Mouse (Mus musculus) myocyte (in vitro differentiated cells): Measurements from ENCODE around the gene Ccs. TPM values are rescaled to one million over a fixed set of nuclear protein-coding genes. Genes with fewer than 3 reads are reported as not detected.

ENCODE experiments used
- H3K27me3 ChIP-seq: one replicate; pipeline ENCODE4 v1.6.1; 2011; ENCODE audit not compliant: control insufficient read depth, insufficient read depth, insufficient read length
- H3K36me3 ChIP-seq: one replicate; pipeline ENCODE4 v1.6.1; 2011; ENCODE audit not compliant: control insufficient read depth, insufficient read depth
- H3K4me2 ChIP-seq: one replicate; pipeline ENCODE4 v1.6.1; 2011; ENCODE audit warnings: low read depth, control low read depth
- H3K4me3 ChIP-seq: one replicate; pipeline ENCODE4 v1.5.1; 2011; ENCODE audit warnings: mild to moderate bottlenecking, control low read depth, moderate library complexity
- H3K79me2 ChIP-seq: one replicate; pipeline ENCODE4 v1.6.1; 2011; ENCODE audit not compliant: control insufficient read depth, insufficient read depth
- H3ac ChIP-seq: one replicate; pipeline ENCODE4 v1.6.1; 2011; ENCODE audit not compliant: control insufficient read depth, insufficient read length
- CEBPB ChIP-seq: IDR thresholded peaks from 2 replicates; pipeline ENCODE4 v1.6.1; 2011; ENCODE audit warnings: mild to moderate bottlenecking, moderate library complexity; ENCODE audit not compliant: poor library complexity, insufficient read depth, severe bottlenecking
- E2F4 ChIP-seq: IDR thresholded peaks from one replicate; pipeline ENCODE4 v1.6.1; 2011; ENCODE audit warnings: mild to moderate bottlenecking, control low read depth, moderate library complexity; ENCODE audit not compliant: insufficient read depth
- MAX ChIP-seq: IDR thresholded peaks from one replicate; pipeline ENCODE4 v1.6.1; 2011; ENCODE audit warnings: low read depth, mild to moderate bottlenecking, control low read depth
- MYOD1 ChIP-seq, 3 experiments: IDR thresholded peaks; one replicate each; pipeline ENCODE4 v1.6.1; 2011; ENCODE audit warnings: control low read depth in 2 of 3, low read depth in 2 of 3, mild to moderate bottlenecking in 2 of 3, moderate library complexity in 1 of 3; ENCODE audit not compliant: insufficient read length in 2 of 3, control insufficient read depth in 1 of 3
- MYOG ChIP-seq, 3 experiments: IDR thresholded peaks; one replicate each; pipeline ENCODE4 v1.6.1; 2011; ENCODE audit warnings: control low read depth in 2 of 3, low read depth in 2 of 3, mild to moderate bottlenecking in 2 of 3; ENCODE audit not compliant: insufficient read length in 2 of 3, control insufficient read depth in 1 of 3, insufficient read depth in 1 of 3
- POLR2A ChIP-seq: IDR thresholded peaks from one replicate; pipeline ENCODE4 v1.6.1; 2011; ENCODE audit warnings: low read depth, mild to moderate bottlenecking, control low read depth, moderate library complexity; ENCODE audit not compliant: insufficient read length
- POLR2AphosphoS2 ChIP-seq: IDR thresholded peaks from one replicate; pipeline ENCODE4 v1.6.1; 2011; ENCODE audit warnings: low read depth, control low read depth; ENCODE audit not compliant: insufficient read length
- REST ChIP-seq: IDR thresholded peaks from one replicate; pipeline ENCODE4 v1.6.1; 2011; ENCODE audit warnings: mild to moderate bottlenecking, control low read depth, moderate library complexity; ENCODE audit not compliant: insufficient read depth, insufficient read length
- SRF ChIP-seq: IDR thresholded peaks from one replicate; pipeline ENCODE4 v1.6.1; 2011; ENCODE audit warnings: low read depth; ENCODE audit not compliant: control insufficient read depth, insufficient read length
- TCF12 ChIP-seq: IDR thresholded peaks from one replicate; pipeline ENCODE4 v1.6.1; 2011; ENCODE audit warnings: mild to moderate bottlenecking, control low read depth; ENCODE audit not compliant: poor library complexity, insufficient read depth, severe bottlenecking
- TCF3 ChIP-seq: IDR thresholded peaks from one replicate; pipeline ENCODE4 v1.6.1; 2011; ENCODE audit warnings: low read depth, control low read depth; ENCODE audit not compliant: insufficient read length
- USF1 ChIP-seq: IDR thresholded peaks from one replicate; pipeline ENCODE4 v1.6.1; 2011; ENCODE audit warnings: low read depth, mild to moderate bottlenecking, control low read depth, moderate library complexity
- polyA plus RNA-seq: library from polyadenylated mRNA; unstranded; fragments of >200 nt; fragmentation: generic; extraction: Trizol; gene quantifications from one replicate; pipeline ENCODE4 v1.2.1, GENCODE M21; 2012; ENCODE audit warnings: missing spikeins

The Ccs gene
- polyA plus RNA-seq, 1 experiment: 40.4 TPM

DNA sequence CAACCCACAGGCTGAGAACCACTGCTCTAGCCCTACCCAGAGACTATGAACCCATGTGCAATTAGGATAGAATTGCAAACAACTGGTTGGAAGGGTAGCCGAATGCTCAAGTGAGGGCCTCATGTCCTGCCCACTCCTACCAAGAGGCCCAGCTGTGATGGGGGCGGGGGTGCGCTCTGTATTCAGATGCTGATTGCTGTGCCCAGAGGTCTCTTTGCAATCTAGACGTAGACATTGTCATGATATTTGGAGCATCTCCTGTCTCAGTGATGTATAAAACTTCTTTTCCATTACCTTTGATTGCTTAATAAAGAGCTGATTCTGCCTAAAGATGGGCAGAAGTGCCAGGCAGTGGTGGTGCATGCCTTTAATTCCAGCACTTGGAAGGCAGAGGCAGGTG, 10.7 kb upstream of the Ccs start:
- Histone ChIP-seq H3ac (no peak overlapping the region), H3K36me3 (no peaks in the 10 kb centered on the region), H3K4me2 (no peak overlapping the region), H3K4me3 (no peak overlapping the region), H3K27me3 (peaks cover 38% of the 10 kb centered on the region), H3K79me2 (no peaks in the 10 kb centered on the region)
- TF ChIP-seq MYOG (IDR thresholded peaks at IDR 0.05; ENCODE audit: control insufficient read depth in 1 of 3, insufficient read depth in 1 of 3, insufficient read length in 2 of 3, low read depth in 2 of 3) (no peak), CEBPB (no peak), MYOD1 (IDR thresholded peaks at IDR 0.05; ENCODE audit: control insufficient read depth in 1 of 3, insufficient read length in 2 of 3, low read depth in 2 of 3) (no peak), REST (no peak), USF1 (no peak), TCF12 (no peak), POLR2AphosphoS2 (no peak), E2F4 (no peak), SRF (no peak), POLR2A (no peak), MAX (no peak), TCF3 (no peak)

DNA sequence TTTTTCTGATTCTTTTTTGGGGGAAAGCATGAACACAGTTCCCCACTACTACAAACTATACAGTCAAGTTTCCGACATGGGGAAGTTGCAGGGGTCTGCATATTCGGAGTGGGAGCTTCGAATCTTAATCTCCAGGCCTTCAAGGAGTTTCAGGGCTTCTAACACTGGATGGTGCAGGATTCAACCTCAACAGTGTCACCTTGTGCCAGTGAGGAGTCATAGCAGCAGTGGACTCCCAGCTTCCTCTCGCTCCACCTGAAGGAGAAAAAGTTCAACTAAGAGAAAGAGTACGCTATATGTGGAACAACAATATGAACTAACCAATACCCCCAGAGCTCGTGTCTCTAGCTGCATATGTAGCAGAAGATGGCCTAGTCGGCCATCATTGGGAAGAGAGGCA, 8.4 kb upstream of the Ccs start:
- H3K79me2 ChIP-seq: no peaks in the 10 kb centered on the region
- no peak overlapping the region for H3K4me3 ChIP-seq
- H3K36me3 ChIP-seq: no peaks in the 10 kb centered on the region
- TF ChIP-seq MAX: no peak
- no peak for TF ChIP-seq CEBPB
- TF ChIP-seq TCF12: no peak
- TF ChIP-seq E2F4: no peak
- TF ChIP-seq SRF: no peak
- no peak for TF ChIP-seq MYOG (IDR thresholded peaks at IDR 0.05; ENCODE audit: control insufficient read depth in 1 of 3, insufficient read depth in 1 of 3, insufficient read length in 2 of 3, low read depth in 2 of 3)
- TF ChIP-seq REST: no peak
- no peak for TF ChIP-seq TCF3
- TF ChIP-seq POLR2A: no peak
- no peak for TF ChIP-seq MYOD1 (IDR thresholded peaks at IDR 0.05; ENCODE audit: control insufficient read depth in 1 of 3, insufficient read length in 2 of 3, low read depth in 2 of 3)
- H3K27me3 ChIP-seq: peaks cover 37% of the 10 kb centered on the region
- H3ac ChIP-seq: no peak overlapping the region
- H3K4me2 ChIP-seq: no peak overlapping the region

DNA sequence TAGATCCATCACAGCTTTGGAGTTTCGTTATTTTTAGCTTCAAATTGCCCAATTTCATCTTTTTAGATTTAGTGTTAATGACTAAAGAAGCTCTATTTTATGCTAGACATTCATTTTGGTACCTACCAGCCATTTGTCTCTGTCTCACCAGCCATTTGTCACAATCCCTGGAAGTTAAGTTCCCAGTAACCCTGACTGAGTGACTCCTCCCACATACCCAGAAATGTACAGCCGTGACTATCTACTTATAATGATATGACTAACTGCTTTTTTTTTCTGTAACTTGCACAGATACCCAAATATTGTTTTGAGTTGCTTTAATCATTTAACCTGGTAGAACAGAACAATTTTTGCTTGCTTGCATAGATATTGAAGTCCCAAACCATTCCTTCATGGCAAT, 6.7 kb upstream of the Ccs start:
- Histone ChIP-seq H3K4me2 (no peak overlapping the region), H3K79me2 (no peaks in the 10 kb centered on the region), H3ac (no peak overlapping the region), H3K4me3 (no peak overlapping the region), H3K27me3 (peaks cover 46% of the 10 kb centered on the region), H3K36me3 (no peaks in the 10 kb centered on the region)
- no peak for TF ChIP-seq SRF

DNA sequence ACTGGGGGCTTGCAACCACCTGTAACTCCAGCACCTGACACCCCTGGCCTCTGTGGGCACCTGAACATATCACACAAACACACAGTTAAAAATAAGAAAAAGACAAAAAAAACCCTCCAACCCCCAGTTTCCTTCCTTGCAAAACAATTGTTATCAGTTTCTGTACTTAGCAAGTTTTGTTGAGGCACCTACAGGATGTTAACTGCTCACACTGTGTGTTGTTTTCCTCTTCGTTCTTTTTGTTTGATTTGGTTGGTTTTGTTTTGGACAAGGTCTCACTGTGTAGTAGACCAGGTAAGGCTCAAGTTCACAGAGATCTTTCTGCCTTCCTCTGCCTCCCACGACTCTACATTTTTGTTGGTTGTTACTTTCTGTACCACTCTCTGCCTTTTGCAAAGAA, 3.5 kb upstream of the Ccs start:
- Histone ChIP-seq H3K4me3 (no peak overlapping the region), H3K36me3 (no peaks in the 10 kb centered on the region), H3K27me3 (peaks cover 35% of the 10 kb centered on the region), H3K4me2 (no peak overlapping the region), H3K79me2 (no peaks in the 10 kb centered on the region), H3ac (no peak overlapping the region)
- TF ChIP-seq MYOG (IDR thresholded peaks at IDR 0.05; ENCODE audit: control insufficient read depth in 1 of 3, insufficient read depth in 1 of 3, insufficient read length in 2 of 3, low read depth in 2 of 3): no peak
- no peak for TF ChIP-seq MYOD1 (IDR thresholded peaks at IDR 0.05; ENCODE audit: control insufficient read depth in 1 of 3, insufficient read length in 2 of 3, low read depth in 2 of 3)
- no peak for TF ChIP-seq REST
- no peak for TF ChIP-seq POLR2A
- TF ChIP-seq TCF3: no peak

DNA sequence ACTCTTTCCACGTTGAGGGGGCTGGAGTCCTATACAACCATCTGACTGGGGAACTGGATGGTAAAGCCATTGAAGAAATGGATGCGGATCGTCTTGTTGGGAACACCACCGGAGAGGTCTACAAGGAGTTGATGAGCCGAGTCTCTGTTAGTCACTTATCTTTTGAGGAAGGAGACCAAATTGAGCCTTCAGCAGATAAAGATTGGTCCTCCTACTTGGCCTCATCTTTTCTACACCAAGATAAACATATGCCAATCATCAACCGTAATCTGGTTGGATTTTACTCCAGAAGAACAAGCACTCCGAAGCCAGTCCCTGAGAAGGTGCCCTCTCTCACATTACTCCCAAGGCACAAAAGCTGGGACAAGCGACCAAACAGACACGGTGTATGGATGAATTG, 1.7 kb upstream of the Ccs start:
- H3K79me2 ChIP-seq: no peaks in the 10 kb centered on the region
- no peak overlapping the region for H3K4me2 ChIP-seq
- H3K27me3 ChIP-seq: peaks cover 35% of the 10 kb centered on the region
- TF ChIP-seq E2F4 (no peak), MAX (no peak), MYOG (IDR thresholded peaks at IDR 0.05; ENCODE audit: control insufficient read depth in 1 of 3, insufficient read depth in 1 of 3, insufficient read length in 2 of 3, low read depth in 2 of 3) (no peak), POLR2A (no peak), TCF3 (no peak), SRF (no peak), REST (no peak), USF1 (no peak), MYOD1 (IDR thresholded peaks at IDR 0.05; ENCODE audit: control insufficient read depth in 1 of 3, insufficient read length in 2 of 3, low read depth in 2 of 3) (no peak), POLR2AphosphoS2 (no peak), CEBPB (no peak), TCF12 (no peak)
- no peaks in the 10 kb centered on the region for H3K36me3 ChIP-seq
- no peak overlapping the region for H3K4me3 ChIP-seq
- no peak overlapping the region for H3ac ChIP-seq
